Mouse (Mus musculus): ENCODE results near the gene Nnat.
"Not testable (repeated sequence)": the region's sequence is repeated elsewhere in the genome, so short reads cannot be mapped to it uniquely, and the experiment has no call there.

Gene Nnat

DNA sequence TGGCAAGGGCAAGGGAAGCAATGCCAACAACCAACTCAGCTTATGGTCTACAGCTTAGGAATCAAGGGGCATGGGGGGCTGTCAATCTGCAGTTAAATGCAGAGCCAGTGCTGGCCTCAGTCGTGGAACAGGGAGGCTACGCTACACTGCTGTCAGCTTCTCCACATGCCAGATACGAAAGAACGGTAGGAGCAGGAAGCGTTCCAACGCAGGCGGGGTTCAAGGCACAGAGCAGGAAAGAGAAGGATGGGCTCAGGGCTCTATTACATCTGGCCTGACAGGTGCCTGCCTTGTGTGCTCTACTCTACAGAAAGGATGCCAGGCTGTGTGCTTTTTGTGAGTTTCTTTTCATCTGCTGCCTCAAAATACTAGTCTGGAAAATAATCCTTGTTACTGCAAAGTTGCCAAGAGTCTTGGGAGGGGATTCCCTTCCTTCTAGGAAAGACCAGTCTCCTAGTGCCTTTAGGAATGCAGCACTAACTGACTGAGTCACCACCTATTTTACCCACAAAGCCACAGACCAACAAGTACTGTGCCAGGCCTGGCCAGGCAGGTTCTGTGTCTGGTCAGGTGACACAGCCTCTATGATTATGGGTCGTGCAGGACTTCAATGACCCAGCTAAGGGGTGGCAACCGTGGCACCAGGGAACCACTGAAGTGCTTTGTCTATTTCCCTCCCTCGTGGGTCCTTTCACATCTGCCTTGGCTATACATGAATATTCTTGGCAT, 7.6 kb upstream of the Nnat start:
- DNase-seq = no peak

DNA sequence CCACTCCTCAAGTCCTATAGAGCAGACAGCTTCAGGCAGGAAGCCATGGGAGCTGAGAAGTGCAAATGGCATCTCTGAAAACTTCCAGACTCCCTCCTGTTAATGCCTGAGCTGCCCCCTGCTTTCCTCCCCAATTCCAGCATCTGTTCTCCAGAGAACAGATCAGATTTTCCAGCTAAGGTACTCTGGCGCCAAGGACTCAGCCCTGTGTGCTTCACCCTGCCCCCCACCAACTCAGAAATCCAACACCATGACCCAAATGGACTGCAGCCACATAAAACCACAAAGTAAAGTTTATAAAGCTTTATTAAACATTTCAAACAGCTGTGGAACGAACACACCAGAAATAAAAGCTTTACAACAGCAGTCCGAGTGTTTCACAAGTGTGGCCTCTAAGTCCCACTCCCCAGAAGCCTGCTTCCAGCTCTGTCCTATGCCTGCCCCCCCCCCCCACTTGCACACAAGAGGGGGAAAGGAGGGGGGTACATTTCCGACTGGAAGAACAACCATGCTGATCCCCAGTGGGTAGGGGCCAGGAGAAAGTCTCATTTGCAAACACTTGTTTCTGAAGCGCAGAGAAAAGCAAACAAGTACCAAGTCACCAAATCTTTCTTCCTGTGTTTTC, 3.7 kb upstream of the Nnat start:
- no peak for DNase-seq

DNA sequence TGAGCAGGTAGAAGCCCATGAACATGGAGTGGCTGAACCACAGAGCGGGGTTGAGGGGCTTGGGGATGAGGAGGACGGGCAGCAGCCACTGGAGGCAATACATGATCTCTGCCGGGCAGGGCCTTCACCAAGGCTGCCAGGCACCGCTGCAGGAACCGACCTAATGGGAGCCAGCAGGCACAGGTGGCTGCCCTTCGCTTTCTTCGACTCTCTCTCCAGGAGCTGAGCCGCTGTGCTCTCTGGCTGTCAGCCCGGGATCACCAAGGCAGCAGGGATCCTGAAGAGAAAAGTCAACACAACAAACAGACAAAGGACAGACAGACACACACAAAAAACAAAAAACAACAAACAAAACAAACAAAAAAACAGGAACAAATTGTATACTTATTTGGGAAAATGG, 1.8 kb upstream of the Nnat start:
- DNase-seq = no peak

DNA sequence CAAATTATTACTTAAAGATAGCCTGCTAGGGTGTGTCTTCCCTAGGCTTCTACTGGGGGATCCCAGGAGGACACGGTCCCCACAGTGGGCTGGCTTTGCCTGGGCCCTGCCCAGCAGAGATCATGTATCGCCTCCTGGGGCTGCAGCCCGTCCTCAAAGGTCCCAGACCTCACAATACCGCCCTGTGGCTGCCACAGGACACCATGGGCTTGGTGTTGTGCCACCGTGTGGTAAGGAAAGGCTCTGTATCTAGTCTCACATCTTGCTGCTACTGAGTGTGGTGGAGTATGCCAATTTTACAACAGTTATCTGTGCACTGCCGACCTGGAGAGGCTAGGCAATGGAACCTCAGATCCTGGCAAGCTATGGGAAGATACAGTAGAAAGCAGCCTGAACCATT, 1.4 kb upstream of the Nnat start:
- no peak for DNase-seq

DNA sequence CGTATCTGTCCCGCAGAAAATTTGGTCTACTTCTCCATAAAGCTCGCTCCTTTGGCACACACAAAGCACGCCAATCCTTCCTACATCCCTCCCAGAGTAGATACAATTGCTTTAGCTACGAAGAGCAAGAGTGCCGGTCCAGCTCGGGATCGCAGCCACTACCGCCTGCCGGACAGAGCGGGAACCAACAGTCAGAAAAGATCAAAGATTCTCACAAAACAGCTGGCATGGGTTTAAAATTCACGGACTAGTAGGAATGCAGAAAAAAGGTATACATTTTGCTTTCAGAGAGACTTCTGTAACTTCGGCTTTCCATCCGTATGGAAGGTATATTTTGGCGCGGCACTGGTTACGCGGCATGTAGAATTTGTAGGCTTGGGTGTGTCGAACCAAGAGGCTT, 438 bp upstream of the Nnat start:
- no peak for DNase-seq

DNA sequence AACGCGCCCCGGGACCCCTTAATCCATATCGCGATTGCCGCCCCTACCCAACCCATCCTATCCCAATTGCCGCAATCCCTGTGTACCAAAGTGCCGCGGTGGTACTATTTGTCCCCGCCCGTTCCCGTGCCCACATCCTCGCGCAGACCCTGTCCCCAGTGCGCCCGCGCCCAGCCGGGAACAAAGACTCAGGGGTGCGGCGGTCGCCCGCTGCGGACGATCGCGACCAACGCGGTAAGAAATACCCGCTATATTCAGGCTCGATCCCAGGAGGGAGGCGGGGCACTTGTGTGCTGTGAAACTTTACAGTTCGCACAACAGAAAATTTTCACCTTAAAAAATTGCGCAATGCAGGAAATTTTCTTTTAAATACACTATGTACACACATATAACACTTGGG, 424 bp downstream of the Nnat start:
- DNase-seq = no peak

DNA sequence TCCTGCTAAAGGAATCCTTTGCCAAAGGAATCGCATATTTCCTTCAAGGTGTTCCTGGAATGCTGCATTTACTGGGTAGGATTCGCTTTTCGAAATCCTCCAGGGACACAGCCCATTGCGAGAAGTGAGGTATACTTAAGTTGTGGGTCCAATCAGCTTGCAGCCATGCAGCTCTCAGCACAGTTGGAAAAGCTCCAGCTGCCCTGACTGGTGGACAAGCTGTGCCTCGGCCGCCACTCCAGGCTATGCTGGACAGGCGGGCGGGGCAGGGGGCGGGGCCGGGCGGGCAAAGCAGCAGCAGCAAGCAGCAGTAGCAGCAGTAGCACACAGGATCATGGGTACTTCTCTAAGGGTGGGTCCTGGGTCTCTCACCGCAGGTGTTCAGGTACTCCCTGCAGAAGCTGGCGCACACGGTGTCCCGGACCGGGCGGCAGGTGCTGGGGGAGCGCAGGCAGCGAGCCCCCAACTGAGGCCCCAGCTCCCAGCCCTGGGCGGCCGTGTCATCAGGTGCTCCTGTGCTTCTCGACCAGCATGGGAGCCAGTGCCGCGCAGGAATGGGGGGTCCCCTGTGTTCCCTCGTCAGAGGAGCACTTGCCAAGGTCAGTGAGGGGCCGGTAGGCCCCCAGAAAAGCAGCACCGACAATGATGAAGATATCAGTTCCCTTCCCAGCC, 1.4 kb downstream of the Nnat start:
- DNase-seq = peak; percentile 55

DNA sequence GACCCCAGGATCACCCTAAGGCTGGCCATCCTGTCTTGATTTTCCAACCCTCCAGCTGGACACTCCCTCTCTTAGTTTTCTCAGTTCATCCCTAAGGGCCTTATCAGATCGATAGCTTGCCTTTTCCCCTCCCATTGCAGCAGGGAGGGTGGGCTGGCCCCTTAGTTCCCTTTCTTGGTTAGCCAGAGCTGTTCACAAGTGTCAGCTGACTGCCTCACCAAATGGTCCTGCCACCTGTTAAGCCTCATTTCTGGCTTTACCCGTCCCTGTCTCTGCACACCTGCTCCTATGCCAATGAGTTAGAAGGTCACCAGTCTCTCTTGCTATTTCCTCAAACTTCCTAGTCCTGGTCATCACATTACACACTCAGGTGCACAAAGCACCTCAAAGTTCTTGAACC, 3.2 kb downstream of the Nnat start:
- DNase-seq = no peak

DNA sequence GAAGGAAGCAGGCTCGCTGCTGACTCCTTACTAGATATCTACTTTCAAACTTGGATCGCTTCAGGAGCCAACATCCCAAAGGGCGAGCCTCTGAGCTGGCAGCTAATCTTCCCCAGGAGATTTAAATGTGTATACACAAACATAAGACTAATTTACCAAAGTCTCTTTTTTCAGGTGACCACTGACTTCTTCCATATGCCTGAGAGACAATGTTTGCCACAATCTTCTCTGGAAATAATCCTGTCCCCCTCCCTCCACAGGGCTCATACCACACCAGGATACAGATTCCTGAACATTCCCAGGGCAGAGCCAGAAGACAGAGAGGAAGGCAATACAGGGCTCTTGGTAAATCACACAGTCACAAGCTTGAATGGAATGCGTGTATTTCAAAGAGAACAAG, 4.8 kb downstream of the Nnat start:
- no peak for DNase-seq

DNA sequence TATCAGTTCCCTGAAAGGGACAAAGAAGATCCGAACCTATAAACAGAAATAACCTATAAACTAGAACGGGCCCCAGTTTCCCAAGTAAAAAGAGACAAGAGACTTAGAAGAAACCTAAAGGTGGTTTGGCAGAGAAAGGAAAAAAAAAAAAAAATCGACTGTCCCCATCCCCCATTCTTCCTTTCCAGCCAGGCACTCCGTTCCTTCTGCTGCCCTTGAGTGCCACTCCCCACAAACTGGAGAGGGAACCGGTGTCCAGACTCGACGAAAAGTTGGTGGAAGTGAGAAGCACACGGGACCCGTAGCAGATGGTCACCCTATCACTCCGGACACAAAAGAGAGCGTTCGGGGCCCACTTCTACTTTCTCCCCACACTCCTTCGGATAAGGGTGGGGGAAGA, 5.6 kb downstream of the Nnat start:
- DNase-seq = no peak

DNA sequence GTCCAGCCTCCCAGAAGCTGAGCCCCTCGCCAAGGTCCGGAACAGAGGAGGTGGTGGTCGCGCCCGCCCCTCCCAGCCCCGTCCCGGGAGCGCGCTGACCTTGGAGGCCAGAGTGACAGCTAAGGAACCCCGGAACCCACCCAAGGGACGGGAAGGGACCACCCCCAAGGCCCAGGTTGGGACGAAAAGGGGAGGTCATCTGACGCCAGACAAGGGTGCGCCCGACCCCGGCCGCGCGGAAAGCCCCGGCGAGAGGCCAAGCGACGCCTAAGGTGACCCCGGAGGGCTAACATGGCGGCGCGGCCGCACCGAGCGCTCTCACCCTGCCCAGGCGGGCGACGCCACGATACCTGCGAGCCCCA, 6.0 kb downstream of the Nnat start:
- DNase-seq = no peak

DNA sequence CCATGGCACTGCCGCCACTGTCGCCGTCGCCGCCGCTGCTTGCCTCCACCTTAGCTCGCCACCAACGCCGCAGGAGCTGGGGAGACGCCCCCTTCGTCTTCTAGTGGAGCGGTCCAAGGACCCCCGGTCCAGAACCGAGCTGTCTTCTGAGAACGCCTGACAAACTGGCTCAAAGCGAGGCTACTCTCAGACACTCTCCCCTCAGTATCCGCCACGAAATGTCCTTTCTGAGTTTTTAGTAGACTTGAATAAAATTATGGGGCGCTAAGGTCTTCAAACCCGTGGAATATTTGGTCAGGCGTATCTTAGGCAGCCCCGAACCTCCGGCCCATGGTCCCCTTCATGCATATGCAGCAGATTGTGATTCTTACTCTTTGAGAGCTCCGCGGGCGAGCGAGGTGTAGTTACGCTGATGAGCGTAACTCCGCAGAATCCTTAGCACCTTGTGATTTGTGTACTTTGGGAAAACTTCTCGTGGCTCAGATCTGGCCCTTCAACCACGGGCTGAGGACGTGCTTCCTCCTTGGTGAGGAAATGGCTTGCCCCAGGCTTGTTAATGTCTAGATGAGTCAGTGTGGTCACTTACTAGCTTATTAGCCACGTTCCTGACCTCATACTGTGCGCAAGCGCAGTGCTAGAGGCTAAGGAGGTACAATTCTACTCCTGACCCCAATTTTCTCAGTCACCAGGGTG, 6.5 kb downstream of the Nnat start:
- peak; percentile 84 for DNase-seq

DNA sequence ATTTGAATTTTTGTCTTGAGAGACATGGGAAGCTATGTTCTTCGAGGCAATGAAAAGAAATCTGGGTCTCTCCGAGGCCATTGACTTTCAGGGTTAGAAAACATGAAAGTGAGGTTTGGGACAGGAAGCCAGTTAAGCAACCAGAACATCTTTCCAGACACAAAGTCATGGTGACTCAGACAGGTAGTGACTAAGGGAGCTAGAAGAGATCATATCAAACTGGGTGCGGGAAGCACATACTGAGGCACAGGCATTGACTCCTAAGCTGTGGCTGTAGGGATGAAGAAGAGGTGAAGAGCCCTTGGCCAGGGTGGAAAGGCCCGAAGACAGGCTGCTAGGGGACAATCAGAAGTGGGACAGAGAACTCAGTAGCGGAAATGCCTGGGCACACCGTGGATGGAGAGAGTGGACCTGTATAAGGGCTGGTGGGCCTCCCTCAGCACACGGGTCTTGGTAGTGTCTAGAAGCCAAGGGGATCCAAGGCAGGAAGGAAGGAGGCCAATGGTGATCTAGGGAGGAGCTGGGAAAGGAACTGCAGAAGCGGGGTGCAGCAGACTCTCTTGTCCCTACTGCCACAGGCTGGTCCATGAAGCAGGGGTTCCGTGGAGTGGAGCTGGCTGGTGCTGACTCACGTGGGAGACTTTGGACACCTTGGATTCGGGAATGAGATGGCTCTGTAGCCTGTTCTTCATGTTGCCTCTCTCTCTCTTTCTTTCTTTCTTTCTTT, 7.5 kb downstream of the Nnat start:
- DNase-seq = no peak

DNA sequence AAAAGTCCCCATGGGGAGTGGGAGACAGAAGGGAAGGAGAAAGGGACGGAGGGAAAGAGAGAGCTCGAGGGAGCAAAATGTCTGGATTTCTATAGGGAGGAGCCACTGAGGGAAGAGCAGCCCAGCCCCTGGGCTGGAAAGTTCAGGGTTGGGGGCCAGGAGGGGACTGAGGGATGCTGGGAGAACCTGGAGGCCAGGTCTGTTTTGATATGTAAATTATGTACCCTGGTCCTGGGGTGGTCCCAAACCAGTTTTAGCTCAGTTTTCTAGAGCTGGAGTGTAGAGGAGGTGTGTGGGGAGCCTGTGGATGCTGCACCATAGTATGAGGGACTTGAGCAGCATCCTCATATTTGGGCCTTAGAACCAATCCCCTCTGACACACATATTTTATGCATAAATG, 9.0 kb downstream of the Nnat start:
- no peak for DNase-seq

DNA sequence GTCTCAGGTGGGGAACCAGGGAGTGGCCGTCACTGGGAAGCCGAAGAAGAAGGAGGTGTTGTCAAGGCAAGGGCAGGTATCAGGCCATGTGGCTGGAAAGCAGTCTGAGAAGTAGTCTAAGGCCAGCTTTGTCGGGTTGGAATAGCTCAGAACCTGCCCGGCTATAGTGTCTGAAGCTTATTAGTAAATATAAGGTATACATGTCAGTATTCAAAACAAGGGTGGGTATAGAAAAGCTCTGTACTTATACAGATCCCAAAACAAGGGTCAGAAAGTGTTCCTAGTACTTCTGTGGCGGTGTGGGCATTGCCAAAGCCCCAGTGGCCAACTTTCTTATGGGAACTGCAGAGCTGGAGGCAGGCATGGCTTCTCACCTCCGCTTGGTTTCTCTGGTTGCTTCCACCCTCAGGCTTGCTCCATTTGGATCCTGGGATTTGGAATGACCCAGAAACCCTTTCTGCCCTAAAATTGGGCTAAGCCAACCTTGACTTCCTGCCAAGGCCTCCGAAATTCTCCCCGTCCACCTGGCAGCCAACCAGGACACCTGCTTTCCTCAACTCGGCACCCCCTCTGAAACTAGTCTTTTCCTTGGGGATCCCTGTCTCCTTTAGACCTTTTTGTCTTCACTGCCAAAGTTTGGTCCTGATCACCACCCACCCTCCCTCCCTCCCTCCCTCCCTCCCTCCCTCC, 10.1 kb downstream of the Nnat start:
- no peak for DNase-seq

DNA sequence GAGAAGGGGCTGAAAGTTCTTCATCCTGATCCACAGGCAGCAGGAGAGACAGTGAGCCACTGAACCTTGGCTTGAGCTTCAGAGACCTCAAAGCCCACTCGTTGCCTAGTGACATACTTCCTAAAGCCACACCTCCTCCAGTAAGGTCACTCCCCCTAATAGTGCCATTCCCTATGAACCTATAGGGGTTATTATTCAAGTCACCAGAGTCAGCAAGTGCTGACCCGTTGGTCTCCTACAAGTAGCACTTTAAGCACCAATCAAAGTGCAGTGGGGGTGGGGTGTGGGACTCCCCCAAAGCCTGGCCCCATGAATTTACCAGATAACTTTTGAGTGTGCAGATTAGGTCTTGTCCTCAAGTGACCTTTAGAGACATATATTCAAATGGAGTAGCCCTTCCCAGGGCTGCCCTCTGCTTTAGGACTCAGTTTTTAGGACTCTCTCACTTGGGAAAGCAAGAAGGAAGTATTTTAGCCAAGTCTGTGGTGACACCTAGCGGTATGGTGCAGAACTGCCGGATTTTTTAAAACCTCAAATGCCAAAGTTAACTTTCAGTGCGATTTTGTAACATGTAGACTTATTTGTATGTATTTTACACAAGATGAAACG, 11.4 kb downstream of the Nnat start, which contains the start of gene Blcap:
Gene Blcap, minus strand, starts transcription at position 51 of the 609 bp plus-strand sequence.
- DNase-seq = peak; percentile 43

DNA sequence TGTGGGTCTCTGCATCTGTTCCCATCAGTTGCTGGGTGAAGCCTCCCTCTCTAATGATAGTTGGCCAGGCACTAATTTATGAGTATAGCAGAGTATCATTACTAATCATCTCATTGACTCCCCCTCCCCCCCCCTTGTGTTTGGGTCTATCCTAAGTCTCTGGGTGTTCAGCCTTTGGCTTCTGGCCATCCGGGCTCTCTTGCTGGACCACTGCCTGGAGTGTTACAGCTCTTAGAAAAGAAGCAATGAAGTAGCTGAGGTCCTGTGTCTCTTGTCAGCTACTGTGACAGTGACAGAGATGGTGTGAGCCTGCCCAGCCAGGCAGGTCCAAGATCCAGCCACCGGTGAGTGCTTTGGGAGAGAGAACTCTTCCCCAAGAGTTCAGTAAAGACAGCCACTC, 12.9 kb downstream of the Nnat start:
- DNase-seq = no peak

DNA sequence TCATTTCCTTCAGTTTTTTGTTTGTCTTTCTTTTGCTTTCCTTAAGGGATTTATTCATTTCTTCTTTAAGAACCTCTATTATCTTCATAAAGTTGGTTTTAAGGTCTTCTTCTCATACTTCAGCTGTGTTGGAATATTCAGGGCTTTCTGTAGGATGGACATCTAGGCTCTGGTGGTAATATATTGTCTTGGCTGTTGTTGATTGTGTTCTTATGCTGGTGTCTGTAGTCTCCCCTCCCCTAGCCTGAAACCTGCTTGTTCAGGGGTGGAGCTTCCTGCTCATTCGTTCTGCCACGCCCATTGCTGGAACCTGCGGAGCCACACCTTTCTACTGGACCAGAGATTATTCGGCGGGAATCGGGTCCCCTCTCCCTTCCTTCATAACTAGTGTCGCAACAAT, 25.5 kb downstream of the Nnat start:
- not testable (repeated sequence) for DNase-seq

DNA sequence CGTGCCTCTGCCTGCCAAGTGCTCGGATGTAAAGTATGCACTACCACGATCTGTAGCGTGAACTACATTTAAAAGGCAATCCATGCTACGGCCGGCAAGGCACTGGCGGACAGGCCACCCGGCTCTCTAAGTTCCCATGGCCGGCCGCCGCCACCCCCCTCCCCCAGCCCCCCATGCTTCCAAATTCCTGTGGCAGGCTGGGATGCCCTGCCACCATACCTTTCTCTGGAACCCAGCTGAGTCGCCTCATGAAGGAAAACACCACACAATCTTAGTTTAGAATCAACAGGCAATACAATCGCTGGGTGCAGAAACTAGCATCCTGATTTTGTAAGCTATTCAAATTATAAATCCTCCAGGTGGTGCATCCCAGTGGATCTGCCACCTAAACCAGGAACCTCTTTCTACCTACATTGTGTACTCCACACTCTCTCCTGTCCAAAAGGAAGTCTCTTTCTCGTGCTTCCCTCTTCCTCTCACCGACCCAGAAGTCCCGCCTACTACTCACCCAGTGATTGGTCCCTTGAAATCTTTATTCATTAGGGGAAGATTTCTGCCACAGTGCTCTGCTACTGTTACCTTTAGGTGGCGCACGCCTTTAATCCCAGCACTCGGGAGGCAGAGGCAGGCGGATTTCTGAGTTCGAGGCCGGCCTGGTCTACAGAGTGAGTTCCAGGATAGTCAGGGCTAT, 37.1 kb downstream of the Nnat start:
- no peak for DNase-seq

DNA sequence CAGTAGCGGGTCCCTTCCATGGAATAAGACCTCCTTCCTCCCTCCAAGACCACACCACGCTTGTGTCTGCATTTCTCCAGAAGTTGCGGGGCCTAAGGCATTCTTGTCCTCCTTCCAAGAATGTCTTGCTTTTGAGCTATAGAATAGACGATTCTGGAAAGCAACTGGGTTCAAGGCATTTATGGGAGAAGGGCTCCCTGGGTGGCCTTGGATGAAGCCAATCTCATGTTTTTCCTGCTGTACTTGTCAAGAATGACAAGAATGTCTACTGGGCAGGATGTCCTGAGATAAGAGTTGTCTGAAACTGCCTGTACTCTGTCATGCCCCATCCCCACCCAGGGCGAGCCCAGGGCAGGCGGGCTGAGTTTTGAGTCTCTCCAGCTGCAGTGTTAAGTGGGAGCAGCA, 41.6 kb downstream of the Nnat start:
- no peak for DNase-seq

DNA sequence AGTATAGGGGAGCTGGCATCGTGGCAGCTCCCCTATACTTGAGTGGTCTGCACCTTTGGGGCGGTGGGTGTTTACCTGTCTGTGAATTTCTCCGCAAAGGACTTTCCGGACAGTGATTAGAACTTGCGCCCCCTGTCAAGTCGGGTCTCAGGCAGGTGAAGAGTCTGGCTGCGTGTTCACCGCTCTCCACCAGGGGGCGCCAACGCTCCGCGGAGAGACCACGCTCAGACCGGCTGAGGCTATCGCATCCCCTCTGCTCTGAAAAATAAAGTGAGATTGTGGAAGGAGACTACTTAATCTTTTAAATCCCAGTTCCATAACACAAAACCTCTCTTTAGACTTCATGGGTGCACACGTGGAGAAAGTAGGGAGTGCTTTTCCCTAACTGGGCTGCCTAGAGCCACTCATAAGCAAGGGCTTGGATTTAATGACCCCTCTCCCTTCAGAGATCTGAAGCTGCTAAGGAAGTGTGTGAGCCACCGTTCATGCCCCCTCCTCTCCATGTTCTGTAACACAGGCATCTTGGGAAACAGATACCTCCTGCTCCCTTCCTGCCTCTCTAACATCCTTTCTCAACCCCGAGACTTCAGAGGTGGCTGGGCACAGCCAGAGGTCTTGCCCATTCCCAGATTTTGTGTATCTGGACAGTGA, 45.3 kb downstream of the Nnat start:
- peak; percentile 73 for DNase-seq
